Mouse (Mus musculus): ENCODE measurements around the gene Fgfr2. TPM values are rescaled to one million over a fixed set of nuclear protein-coding genes. Genes with fewer than 3 reads are reported as not detected.

Gene Fgfr2
- polyA plus RNA-seq, 1 experiment from 2014 or later = 121 TPM

DNA sequence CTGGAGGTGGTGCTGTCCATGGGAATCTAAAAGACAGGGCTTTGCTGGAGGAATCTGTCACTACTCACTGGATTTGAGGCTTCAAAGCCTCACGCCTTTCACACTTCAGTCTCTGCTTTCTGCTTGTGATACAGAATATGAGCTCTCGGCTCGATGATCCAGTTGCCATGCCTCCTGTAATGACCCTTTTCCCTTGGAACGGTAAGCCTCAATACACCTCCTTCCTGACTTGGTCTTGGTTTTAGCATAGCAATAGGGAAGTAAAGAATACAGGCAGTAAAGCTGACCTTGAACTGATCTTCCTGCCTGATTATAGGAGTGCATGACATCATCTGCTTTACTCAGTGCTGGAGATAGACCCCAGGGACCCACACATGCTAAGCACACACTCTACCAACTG is 1017.8 kb downstream of the Fgfr2 start:
- no peak overlapping the region for H3K9ac ChIP-seq
- H3K27me3 ChIP-seq = no peaks in the 10 kb centered on the region
- H3K36me3 ChIP-seq = no peaks in the 10 kb centered on the region
- H3K27ac ChIP-seq = no peak overlapping the region
- 72% methylated on average over 4 of the region's 4 CpGs for WGBS
- H3K4me1 ChIP-seq = no peaks in the 10 kb centered on the region
- no peaks in the 10 kb centered on the region for H3K9me3 ChIP-seq
- no peak overlapping the region for H3K4me2 ChIP-seq (replicated peaks)
- H3K4me3 ChIP-seq = no peak overlapping the region
- no peak for ATAC-seq (ENCODE audit: insufficient number of reproducible peaks, insufficient read depth, low FRiP score, low TSS enrichment)

- WGBS = 75% methylated on average over 4 of the region's 4 CpGs
- Histone ChIP-seq H3K9ac (no peak overlapping the region), H3K4me1 (no peaks in the 10 kb centered on the region), H3K9me3 (no peaks in the 10 kb centered on the region), H3K27ac (no peak overlapping the region), H3K4me3 (no peak overlapping the region), H3K27me3 (no peaks in the 10 kb centered on the region), H3K36me3 (no peaks in the 10 kb centered on the region), H3K4me2 (replicated peaks) (no peak overlapping the region)
- no peak for ATAC-seq (ENCODE audit: insufficient number of reproducible peaks, insufficient read depth, low FRiP score, low TSS enrichment)
Observed at GRCm38 (mm10) chr7:132098441-132098840, 1024.7 kb downstream of the Fgfr2 start.

GRCm38 (mm10) chr7:132094666-132095065 is 1028.5 kb downstream of the Fgfr2 start:
- Histone ChIP-seq H3K36me3 (no peaks in the 10 kb centered on the region), H3K9me3 (no peaks in the 10 kb centered on the region), H3K27me3 (no peaks in the 10 kb centered on the region), H3K9ac (no peak overlapping the region), H3K4me1 (no peaks in the 10 kb centered on the region), H3K27ac (no peak overlapping the region), H3K4me2 (replicated peaks) (no peak overlapping the region), H3K4me3 (no peak overlapping the region)
- no peak for ATAC-seq (ENCODE audit: insufficient number of reproducible peaks, insufficient read depth, low FRiP score, low TSS enrichment)
- 79% methylated on average over 7 of the region's 7 CpGs for WGBS

DNA sequence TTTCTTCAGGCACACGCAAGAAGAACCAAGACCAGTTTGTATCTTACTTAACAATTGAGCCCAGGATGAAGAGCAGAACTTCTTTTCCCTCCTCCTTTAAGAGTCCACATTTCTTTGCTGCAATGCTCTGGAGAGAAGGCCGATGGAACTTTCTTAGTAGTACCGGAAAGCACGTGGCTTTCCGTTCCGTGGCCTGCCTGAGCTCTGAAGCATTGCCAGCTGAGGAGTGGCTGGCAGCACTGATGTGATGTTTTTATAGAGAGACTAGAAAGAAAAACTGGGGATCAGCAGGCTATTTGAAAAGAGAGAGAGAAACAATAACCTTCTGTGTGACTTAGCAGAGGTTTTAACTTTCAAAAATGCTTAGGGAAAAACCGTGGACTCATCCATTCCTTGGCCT is 1031.6 kb downstream of the Fgfr2 start:
- Histone ChIP-seq H3K4me3 (no peak overlapping the region), H3K36me3 (no peaks in the 10 kb centered on the region), H3K27ac (no peak overlapping the region), H3K4me1 (no peaks in the 10 kb centered on the region), H3K4me2 (replicated peaks) (no peak overlapping the region), H3K9ac (no peak overlapping the region), H3K27me3 (no peaks in the 10 kb centered on the region), H3K9me3 (no peaks in the 10 kb centered on the region)
- WGBS = 87% methylated on average over 7 of the region's 7 CpGs
- ATAC-seq (ENCODE audit: insufficient number of reproducible peaks, insufficient read depth, low FRiP score, low TSS enrichment) = no peak

GRCm38 (mm10) chr7:132088606-132089005 is 1034.5 kb downstream of the Fgfr2 start:
- ATAC-seq (ENCODE audit: insufficient number of reproducible peaks, insufficient read depth, low FRiP score, low TSS enrichment) = no peak
- Histone ChIP-seq H3K9me3 (no peaks in the 10 kb centered on the region), H3K4me3 (no peak overlapping the region), H3K4me2 (replicated peaks) (no peak overlapping the region), H3K9ac (no peak overlapping the region), H3K36me3 (no peaks in the 10 kb centered on the region), H3K4me1 (no peaks in the 10 kb centered on the region), H3K27ac (no peak overlapping the region), H3K27me3 (no peaks in the 10 kb centered on the region)
- WGBS = 70% methylated on average over 6 of the region's 6 CpGs

DNA sequence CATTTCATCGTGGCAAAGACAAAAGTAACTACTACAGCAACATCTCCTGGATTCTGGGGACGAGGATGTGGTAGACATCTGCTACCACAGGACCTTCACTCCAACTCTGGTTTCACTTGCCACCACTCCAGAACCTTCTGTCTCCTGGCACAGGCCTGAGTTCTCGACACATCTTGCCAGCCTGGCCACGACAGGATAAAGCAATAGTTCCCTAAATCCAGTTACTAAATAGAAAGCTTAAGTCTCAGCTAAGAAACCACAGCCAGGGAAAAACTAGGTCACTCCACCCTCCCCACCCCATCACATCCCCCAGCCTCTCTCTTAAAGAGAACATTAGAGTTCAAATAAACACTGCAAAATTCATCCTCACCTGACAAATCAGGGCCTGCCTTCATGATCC is 1035.0 kb downstream of the Fgfr2 start:
- Histone ChIP-seq H3K9ac (no peak overlapping the region), H3K27me3 (no peaks in the 10 kb centered on the region), H3K9me3 (no peaks in the 10 kb centered on the region), H3K4me2 (replicated peaks) (no peak overlapping the region), H3K36me3 (no peaks in the 10 kb centered on the region), H3K4me1 (no peaks in the 10 kb centered on the region), H3K4me3 (no peak overlapping the region), H3K27ac (no peak overlapping the region)
- no peak for ATAC-seq (ENCODE audit: insufficient number of reproducible peaks, insufficient read depth, low FRiP score, low TSS enrichment)
- WGBS = 76% methylated on average over 4 of the region's 4 CpGs

- no peak for ATAC-seq (ENCODE audit: insufficient number of reproducible peaks, insufficient read depth, low FRiP score, low TSS enrichment)
- Histone ChIP-seq H3K4me3 (no peak overlapping the region), H3K27ac (no peak overlapping the region), H3K4me2 (replicated peaks) (no peak overlapping the region), H3K9me3 (no peaks in the 10 kb centered on the region), H3K36me3 (no peaks in the 10 kb centered on the region), H3K9ac (no peak overlapping the region), H3K4me1 (peaks cover 6% of the 10 kb centered on the region; the same call in 1 of the 2 replicates), H3K27me3 (no peaks in the 10 kb centered on the region)
- 57% methylated on average over 1 of the region's 1 CpGs for WGBS
Observed at GRCm38 (mm10) chr7:132075825-132076224, 1047.3 kb downstream of the Fgfr2 start.

DNA sequence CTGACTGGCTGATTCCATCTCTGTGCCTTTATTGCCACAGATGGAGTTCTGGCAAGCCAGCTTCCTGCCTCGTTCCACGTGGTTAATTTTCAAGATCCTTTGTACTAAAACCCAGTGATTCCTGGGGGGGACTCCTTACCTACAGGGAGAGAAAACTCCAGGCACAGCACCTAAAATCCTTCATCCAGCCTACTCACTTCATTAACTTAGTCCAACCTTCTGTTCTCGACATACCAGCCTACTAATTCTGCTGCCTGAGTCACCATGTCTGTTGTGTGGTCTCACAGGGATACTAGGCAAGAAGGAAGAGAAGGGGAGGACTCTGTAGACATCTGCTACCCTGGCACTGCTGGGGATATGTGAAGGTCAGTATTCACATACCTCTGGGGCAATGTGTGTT is 1048.6 kb downstream of the Fgfr2 start:
- no peaks in the 10 kb centered on the region for H3K36me3 ChIP-seq
- no peak for ATAC-seq (ENCODE audit: insufficient number of reproducible peaks, insufficient read depth, low FRiP score, low TSS enrichment)
- H3K4me1 ChIP-seq = peaks cover 6% of the 10 kb centered on the region; the same call in 1 of the 2 replicates
- 73% methylated on average over 3 of the region's 3 CpGs for WGBS
- no peak overlapping the region for H3K4me3 ChIP-seq
- no peaks in the 10 kb centered on the region for H3K9me3 ChIP-seq
- no peak overlapping the region for H3K4me2 ChIP-seq (replicated peaks)
- no peak overlapping the region for H3K27ac ChIP-seq
- no peaks in the 10 kb centered on the region for H3K27me3 ChIP-seq
- no peak overlapping the region for H3K9ac ChIP-seq

DNA sequence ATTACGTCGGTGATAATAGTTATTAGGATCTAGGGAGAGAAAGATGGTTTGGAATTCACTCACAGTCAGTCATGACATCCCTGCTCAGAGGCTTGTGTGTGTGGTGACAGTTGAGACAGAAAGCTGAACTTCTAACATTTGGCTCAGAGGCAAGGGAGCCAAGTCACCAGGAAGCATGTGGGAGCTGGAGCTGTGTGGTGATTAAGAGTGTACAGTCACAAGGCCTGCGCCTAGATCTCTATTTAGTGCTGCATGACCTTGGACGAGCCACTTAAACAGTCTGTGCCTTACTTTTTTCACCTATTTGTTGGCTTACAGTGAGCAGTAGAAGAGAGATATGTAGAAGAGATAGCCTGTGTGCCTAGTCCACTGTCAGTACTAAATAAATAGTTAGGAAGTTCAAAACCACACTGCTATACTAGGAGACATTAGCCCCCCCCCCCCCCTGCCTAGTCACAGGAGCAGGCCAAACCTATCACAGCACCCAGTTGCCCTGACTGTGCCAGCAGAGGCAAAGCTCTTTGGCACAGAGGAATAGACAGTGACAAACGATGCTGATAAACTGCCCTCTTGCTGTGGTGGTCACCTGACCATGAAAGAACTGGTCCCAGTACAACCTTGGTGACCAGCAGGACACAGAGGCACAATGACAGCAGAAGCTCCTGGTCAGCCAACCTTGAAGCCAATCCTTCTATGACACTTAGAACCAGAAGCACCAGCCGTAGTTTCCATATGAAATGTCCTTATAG is 1052.1 kb downstream of the Fgfr2 start:
- 86% methylated on average over 6 of the region's 6 CpGs for WGBS
- H3K27ac ChIP-seq = no peak overlapping the region
- H3K9me3 ChIP-seq = no peaks in the 10 kb centered on the region
- no peak for ATAC-seq (ENCODE audit: insufficient number of reproducible peaks, insufficient read depth, low FRiP score, low TSS enrichment)
- no peaks in the 10 kb centered on the region; the same call in 1 of the 2 replicates for H3K27me3 ChIP-seq
- H3K4me3 ChIP-seq = no peak overlapping the region
- H3K4me2 ChIP-seq (replicated peaks) = no peak overlapping the region
- no peaks in the 10 kb centered on the region for H3K36me3 ChIP-seq
- no peaks in the 10 kb centered on the region for H3K4me1 ChIP-seq
- H3K9ac ChIP-seq = no peak overlapping the region

DNA sequence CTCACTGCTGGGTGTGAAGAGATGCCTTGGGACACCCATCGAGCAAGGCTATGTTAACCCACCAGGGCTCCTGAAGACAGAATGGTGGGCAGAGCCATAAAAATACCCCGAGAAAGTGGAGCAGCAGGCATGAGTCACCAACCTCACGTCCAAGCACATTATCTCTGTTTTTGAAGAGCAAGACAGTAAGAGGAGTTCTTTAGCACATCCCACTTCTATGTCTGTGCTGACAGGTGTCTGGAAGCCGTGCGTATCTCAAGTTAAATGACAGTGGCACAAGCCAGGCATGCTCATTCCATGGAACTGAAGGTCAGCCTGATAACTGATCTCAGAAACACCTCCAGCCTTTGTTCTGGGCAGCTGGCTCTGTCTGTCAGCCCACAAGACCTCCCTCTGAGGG is 1055.2 kb downstream of the Fgfr2 start:
- Histone ChIP-seq H3K4me1 (no peaks in the 10 kb centered on the region), H3K4me3 (no peak overlapping the region), H3K27me3 (no peaks in the 10 kb centered on the region; the same call in 1 of the 2 replicates), H3K4me2 (replicated peaks) (no peak overlapping the region), H3K27ac (no peak overlapping the region), H3K9me3 (no peaks in the 10 kb centered on the region), H3K9ac (no peak overlapping the region), H3K36me3 (no peaks in the 10 kb centered on the region)
- ATAC-seq (ENCODE audit: insufficient number of reproducible peaks, insufficient read depth, low FRiP score, low TSS enrichment) = no peak
- 83% methylated on average over 5 of the region's 5 CpGs for WGBS

DNA sequence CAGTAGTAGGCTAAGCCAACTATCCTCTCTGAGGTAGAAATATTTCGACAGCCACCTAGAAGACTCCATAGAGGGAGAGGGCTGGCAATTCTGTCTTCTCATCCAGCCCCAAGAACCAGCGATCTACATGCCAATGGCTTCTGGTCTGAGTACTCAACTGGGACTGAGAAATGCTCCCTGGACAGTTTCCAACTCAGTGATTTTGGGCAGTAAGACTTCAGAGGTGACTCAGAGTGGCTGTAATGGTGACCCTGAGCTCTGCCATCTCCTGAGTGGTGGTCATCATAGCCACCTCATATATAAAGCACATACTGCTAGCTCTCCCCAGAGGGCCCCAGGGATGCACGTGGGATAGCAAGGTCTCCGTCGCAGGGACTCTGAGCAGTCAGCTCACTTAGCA is 1055.6 kb downstream of the Fgfr2 start:
- H3K4me3 ChIP-seq = no peak overlapping the region
- no peaks in the 10 kb centered on the region for H3K36me3 ChIP-seq
- H3K9me3 ChIP-seq = no peaks in the 10 kb centered on the region
- no peaks in the 10 kb centered on the region for H3K4me1 ChIP-seq
- no peak overlapping the region for H3K4me2 ChIP-seq (replicated peaks)
- H3K27ac ChIP-seq = no peak overlapping the region
- ATAC-seq (ENCODE audit: insufficient number of reproducible peaks, insufficient read depth, low FRiP score, low TSS enrichment) = no peak
- H3K27me3 ChIP-seq = no peaks in the 10 kb centered on the region; the same call in 1 of the 2 replicates
- no peak overlapping the region for H3K9ac ChIP-seq
- 85% methylated on average over 5 of the region's 5 CpGs for WGBS

DNA sequence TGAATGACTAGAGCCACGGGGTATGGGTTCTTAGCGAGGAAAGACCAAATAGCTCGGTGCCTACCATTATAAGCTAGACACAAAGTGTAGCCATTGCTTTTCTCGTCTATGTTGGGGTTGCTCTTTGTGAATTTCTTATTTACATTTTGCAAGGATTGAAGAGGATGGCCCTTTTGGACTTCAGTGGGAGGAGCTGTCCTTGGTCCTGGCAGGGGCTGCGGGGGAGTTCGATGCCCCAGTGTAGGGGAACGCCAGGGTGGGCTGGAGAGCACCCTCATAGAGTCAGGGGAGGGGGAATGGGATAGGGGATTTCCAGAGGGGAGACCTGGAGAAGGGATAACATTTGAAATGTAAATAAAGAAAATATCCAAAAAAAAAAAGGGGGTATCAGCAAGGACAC is 1063.0 kb downstream of the Fgfr2 start:
- 79% methylated on average over 7 of the region's 7 CpGs for WGBS

More for the DNA sequence above, 1063.0 kb downstream of the Fgfr2 start:
- H3K27ac ChIP-seq = no peak overlapping the region
- H3K4me1 ChIP-seq = no peaks in the 10 kb centered on the region
- H3K9ac ChIP-seq = no peak overlapping the region
- no peak for ATAC-seq (ENCODE audit: insufficient number of reproducible peaks, insufficient read depth, low FRiP score, low TSS enrichment)
- H3K4me2 ChIP-seq (replicated peaks) = no peak overlapping the region
- no peaks in the 10 kb centered on the region for H3K9me3 ChIP-seq
- H3K36me3 ChIP-seq = no peaks in the 10 kb centered on the region
- H3K27me3 ChIP-seq = no peaks in the 10 kb centered on the region
- H3K4me3 ChIP-seq = no peak overlapping the region

Measured in embryonic facial prominence, embryonic 12.5 days (tissue).